Mouse (Mus musculus) bone marrow macrophage, adult 2 months (primary cell): ENCODE results near the gene Isoc2a. TPM values are rescaled to one million over a fixed set of nuclear protein-coding genes. Genes with fewer than 3 reads are reported as not detected.
A peak's percentile ranks its signal among the peaks of the same experiment; 100 is the strongest.

ENCODE experiments used
- H3K27ac ChIP-seq: 2 replicates; pipeline ENCODE4 v1.5.1; 2012; ENCODE audit warnings: low read depth, low read length; ENCODE audit not compliant: insufficient read depth
- H3K4me1 ChIP-seq: 2 replicates; pipeline ENCODE4 v1.6.1; 2012; ENCODE audit warnings: low read length; ENCODE audit not compliant: control insufficient read depth, insufficient read depth
- H3K4me3 ChIP-seq: 2 replicates; pipeline ENCODE4 v1.5.1; 2012; ENCODE audit warnings: mild to moderate bottlenecking, low read length, moderate library complexity; ENCODE audit not compliant: insufficient read depth
- CTCF ChIP-seq: IDR thresholded peaks from 2 replicates; pipeline ENCODE4 v1.5.1; 2012; ENCODE audit warnings: low read depth, mild to moderate bottlenecking, low read length, moderate library complexity
- POLR2A ChIP-seq: IDR thresholded peaks from 2 replicates; pipeline ENCODE4 v1.6.1; 2012; ENCODE audit warnings: mild to moderate bottlenecking, low read depth, low read length, borderline replicate concordance
- polyA plus RNA-seq: library from polyadenylated mRNA; stranded (reverse); fragments of >200 nt; gene quantifications from 2 replicates; pipeline ENCODE4 v1.2.4, GENCODE M21; 2012; ENCODE audit not compliant: missing spikeins, insufficient read depth, insufficient read length

Gene Isoc2a
- polyA plus RNA-seq, 1 experiment: 15.5 TPM

- no peak overlapping the region for H3K4me3 ChIP-seq
Measured at GRCm38 (mm10) chr7:4922508-4922907, 45.6 kb downstream of the Isoc2a start.

GRCm38 (mm10) chr7:4922931-4923565 lies 46.1 kb downstream of the Isoc2a start:
- peaks cover 27% of the 10 kb centered on the region for H3K4me1 ChIP-seq
- H3K27ac ChIP-seq: no peak overlapping the region
- TF ChIP-seq POLR2A: no peak
- TF ChIP-seq CTCF: no peak
- no peak overlapping the region for H3K4me3 ChIP-seq

More at GRCm38 (mm10) chr7:4922508-4922907, 45.6 kb downstream of the Isoc2a start:
- H3K4me1 ChIP-seq: peaks cover 27% of the 10 kb centered on the region
- TF ChIP-seq CTCF (no peak; the same call in 1 of the 2 replicates), POLR2A (no peak)
- H3K27ac ChIP-seq: no peak overlapping the region

GRCm38 (mm10) chr7:4923586-4924364 lies 46.8 kb downstream of the Isoc2a start:
- H3K4me1 ChIP-seq: peaks cover 27% of the 10 kb centered on the region
- no peak overlapping the region for H3K4me3 ChIP-seq
- H3K27ac ChIP-seq: no peak overlapping the region
- no peak for TF ChIP-seq CTCF
- TF ChIP-seq POLR2A: no peak

GRCm38 (mm10) chr7:4924483-4924882 lies 47.5 kb downstream of the Isoc2a start:
- TF ChIP-seq CTCF: no peak
- no peak for TF ChIP-seq POLR2A
- Histone ChIP-seq H3K4me3 (no peak overlapping the region), H3K4me1 (peaks cover 27% of the 10 kb centered on the region), H3K27ac (peak overlapping the region; percentile 15; the same call in 1 of the 2 replicates)

GRCm38 (mm10) chr7:4924891-4925301 lies 47.9 kb downstream of the Isoc2a start:
- Histone ChIP-seq H3K4me1 (peaks cover 27% of the 10 kb centered on the region), H3K4me3 (peak overlapping the region; percentile 33), H3K27ac (peak overlapping the region; percentile 82)
- TF ChIP-seq CTCF (no peak), POLR2A (no peak)

- Histone ChIP-seq H3K4me3 (peak within 1 kb of the TSS; percentile 33), H3K27ac (peak within 1 kb of the TSS; percentile 82), H3K4me1 (peaks cover 27% of the 10 kb centered on the region)
- no peak for TF ChIP-seq CTCF
Measured at GRCm38 (mm10) chr7:4925441-4926381, 48.8 kb downstream of the Isoc2a start, which contains the start of gene Ssc5d. Gene Ssc5d, plus strand, starts transcription at chr7:4925785.

- H3K4me1 ChIP-seq: peaks cover 19% of the 10 kb centered on the region
- H3K4me3 ChIP-seq: no peak overlapping the region
- H3K27ac ChIP-seq: no peak overlapping the region
- TF ChIP-seq POLR2A (no peak), CTCF (no peak)
Measured at GRCm38 (mm10) chr7:4926849-4927248, 49.9 kb downstream of the Isoc2a start.

- no peak overlapping the region for H3K4me3 ChIP-seq
- TF ChIP-seq CTCF (no peak), POLR2A (no peak)
- H3K4me1 ChIP-seq: peaks cover 16% of the 10 kb centered on the region
- no peak overlapping the region for H3K27ac ChIP-seq
Measured at GRCm38 (mm10) chr7:4927711-4928110, 50.8 kb downstream of the Isoc2a start.

- no peak overlapping the region for H3K4me3 ChIP-seq
- H3K4me1 ChIP-seq: peaks cover 16% of the 10 kb centered on the region
- no peak overlapping the region for H3K27ac ChIP-seq
- TF ChIP-seq POLR2A (no peak), CTCF (no peak)
Measured at GRCm38 (mm10) chr7:4928323-4928722, 51.4 kb downstream of the Isoc2a start.

- Histone ChIP-seq H3K4me3 (no peak overlapping the region), H3K4me1 (no peaks in the 10 kb centered on the region), H3K27ac (no peak overlapping the region)
- TF ChIP-seq POLR2A (no peak), CTCF (no peak)
Measured at GRCm38 (mm10) chr7:4933103-4933502, 56.1 kb downstream of the Isoc2a start.
